Mouse (Mus musculus) ES-Bruce4 (cell line): ENCODE measurements around the gene Epha8. TPM values are rescaled to one million over a fixed set of nuclear protein-coding genes. Genes with fewer than 3 reads are reported as not detected.
A peak's percentile ranks its signal among the peaks of the same experiment; 100 is the strongest.

Experiments used
- H3K27ac ChIP-seq: 2 replicates; pipeline ENCODE4 v1.5.1; 2012; ENCODE audit warnings: low read length, inconsistent platforms; ENCODE audit not compliant: insufficient read depth
- H3K27me3 ChIP-seq: 2 replicates; pipeline ENCODE4 v1.6.1; 2012; ENCODE audit warnings: mild to moderate bottlenecking, low read length, inconsistent platforms; ENCODE audit not compliant: control insufficient read depth, poor library complexity, insufficient read depth, severe bottlenecking
- H3K36me3 ChIP-seq: 2 replicates; pipeline ENCODE4 v1.6.1; 2012; ENCODE audit warnings: inconsistent platforms, mild to moderate bottlenecking, low read length, moderate library complexity; ENCODE audit not compliant: control insufficient read depth, poor library complexity, insufficient read depth, severe bottlenecking
- H3K4me1 ChIP-seq: one replicate; pipeline ENCODE4 v1.8.1; 2011; ENCODE audit warnings: low read length; ENCODE audit not compliant: control insufficient read depth, insufficient read depth
- H3K4me3 ChIP-seq: 2 replicates; pipeline ENCODE4 v1.5.1; 2011; ENCODE audit warnings: low read depth, mild to moderate bottlenecking, low read length
- H3K9ac ChIP-seq: 2 replicates; pipeline ENCODE4 v1.6.1; 2012; ENCODE audit warnings: low read depth, mild to moderate bottlenecking, inconsistent platforms; ENCODE audit not compliant: poor library complexity, severe bottlenecking
- H3K9me3 ChIP-seq: replicated peaks from 2 replicates; pipeline ENCODE4 v1.6.1; 2012; ENCODE audit warnings: mild to moderate bottlenecking, low read length, inconsistent platforms; ENCODE audit not compliant: control insufficient read depth, poor library complexity, insufficient read depth, severe bottlenecking
- CTCF ChIP-seq: IDR thresholded peaks from one replicate; pipeline ENCODE4 v1.8.1; 2011; ENCODE audit warnings: low read depth, low read length
- EP300 ChIP-seq: IDR thresholded peaks from 2 replicates; pipeline ENCODE4 v1.6.1; 2011; ENCODE audit warnings: low read depth, low read length; ENCODE audit not compliant: insufficient read depth
- POLR2A ChIP-seq: IDR thresholded peaks from one replicate; pipeline ENCODE4 v1.8.1; 2011; ENCODE audit warnings: low read length; ENCODE audit not compliant: insufficient read depth
- polyA plus RNA-seq: library from polyadenylated mRNA; stranded (reverse); fragments of >200 nt; gene quantifications from 2 replicates; pipeline ENCODE4 v1.2.4, GENCODE M21; 2011; ENCODE audit warnings: low read depth; ENCODE audit not compliant: missing spikeins, insufficient read depth, insufficient read length

Epha8 gene
- polyA plus RNA-seq, 1 experiment = 0.72 TPM

DNA sequence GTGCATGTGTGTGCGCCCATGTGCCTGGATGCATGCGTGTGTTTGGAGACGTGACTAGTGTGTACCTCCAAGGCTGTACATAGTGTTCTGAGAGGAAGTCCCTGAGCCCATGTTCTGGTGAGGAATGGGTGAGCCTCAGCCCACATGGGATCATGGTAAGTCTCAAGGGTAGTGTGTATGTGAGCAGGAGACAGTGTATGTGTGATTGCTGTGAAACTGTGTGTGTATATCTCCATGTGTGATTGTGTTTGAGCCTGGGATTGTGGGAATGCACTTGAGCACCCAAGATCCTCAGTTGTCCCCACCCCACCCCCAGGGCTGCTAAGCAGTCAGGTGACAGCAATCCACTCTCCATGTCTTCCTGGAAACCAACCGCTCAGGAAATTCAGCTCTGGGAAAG, 61.8 kb downstream of the Epha8 start:
- Histone ChIP-seq H3K36me3 (no peaks in the 10 kb centered on the region), H3K4me1 (peaks cover 9% of the 10 kb centered on the region), H3K9me3 (no peaks in the 10 kb centered on the region), H3K4me3 (no peak overlapping the region), H3K27me3 (no peaks in the 10 kb centered on the region), H3K27ac (no peak overlapping the region), H3K9ac (no peak overlapping the region)
- TF ChIP-seq POLR2A (no peak), EP300 (peak; percentile 68)

DNA sequence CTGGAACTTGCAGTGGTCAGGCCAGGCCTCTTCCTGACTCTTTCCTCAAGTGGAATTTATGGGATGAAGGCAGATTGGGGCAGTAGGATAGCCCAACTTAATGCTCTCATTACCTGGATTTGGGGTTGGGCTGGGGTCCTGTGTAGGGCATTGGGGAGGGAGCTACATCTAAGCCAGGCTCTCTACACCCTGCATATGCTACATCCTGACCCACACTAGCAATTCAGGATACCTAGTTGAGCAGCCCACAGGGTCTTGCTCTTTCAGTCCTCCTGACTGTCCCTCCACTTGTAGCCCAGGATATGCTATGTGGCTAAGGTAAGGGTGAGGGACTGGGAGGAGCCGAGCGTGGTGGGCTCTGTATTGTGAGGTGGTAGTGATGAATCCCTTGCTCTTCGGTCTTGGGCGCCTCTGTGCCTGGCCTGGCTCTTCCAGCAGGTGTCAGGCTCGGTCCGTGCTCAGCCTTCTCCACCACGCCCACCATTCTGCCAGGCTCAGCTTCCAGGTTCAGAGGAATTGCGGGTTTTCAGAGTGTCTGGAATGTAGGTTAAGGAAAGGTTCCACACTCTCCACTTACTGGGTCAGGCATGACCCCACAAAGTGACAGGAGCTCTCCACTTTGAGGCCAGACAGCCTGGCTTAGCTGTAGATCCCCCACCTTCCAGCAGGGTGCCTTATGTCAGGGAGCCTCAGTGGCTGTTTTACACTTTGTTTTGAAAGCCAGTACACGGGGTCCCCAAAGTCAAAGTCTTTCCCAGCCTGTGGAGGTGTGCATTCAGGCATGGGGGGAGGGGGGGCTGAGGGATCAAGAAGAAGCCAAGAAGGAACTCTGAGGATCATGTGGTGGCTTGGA, 62.7 kb downstream of the Epha8 start:
- Histone ChIP-seq H3K9me3 (no peaks in the 10 kb centered on the region), H3K4me1 (peaks cover 9% of the 10 kb centered on the region), H3K9ac (no peak overlapping the region), H3K27me3 (no peaks in the 10 kb centered on the region), H3K4me3 (no peak overlapping the region), H3K36me3 (no peaks in the 10 kb centered on the region), H3K27ac (no peak overlapping the region)
- TF ChIP-seq EP300 (no peak), CTCF (peak; percentile 94)

DNA sequence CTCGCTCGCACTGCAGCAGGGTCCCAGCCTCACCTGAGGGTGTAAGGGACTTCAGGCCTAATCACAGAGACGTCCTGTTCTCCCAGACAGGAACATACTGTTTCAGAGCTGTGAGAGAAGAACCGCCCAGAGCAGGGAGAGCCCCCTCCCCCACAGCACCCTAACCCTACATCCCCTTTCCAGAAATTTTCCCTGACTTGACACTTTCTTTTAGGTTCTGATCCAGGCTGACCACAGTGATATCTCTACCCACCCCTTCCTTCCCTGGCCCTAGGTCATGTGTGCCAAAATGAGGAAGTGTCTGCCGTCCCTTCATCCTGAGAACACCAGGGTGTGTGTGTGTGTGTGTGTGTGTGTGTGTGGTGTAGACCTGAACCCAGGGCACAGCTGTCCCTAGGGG, 63.8 kb downstream of the Epha8 start, which contains the start of gene C1qc:
Gene C1qc, minus strand, starts transcription at position 255 of the 400 bp plus-strand sequence.
- no peak within 1 kb of the TSS for H3K9ac ChIP-seq
- no peak within 1 kb of the TSS for H3K27ac ChIP-seq
- no peaks in the 10 kb centered on the region for H3K9me3 ChIP-seq
- H3K27me3 ChIP-seq = no peaks in the 10 kb centered on the region
- H3K36me3 ChIP-seq = no peaks in the 10 kb centered on the region
- no peak within 1 kb of the TSS for H3K4me3 ChIP-seq
- H3K4me1 ChIP-seq = peaks cover 4% of the 10 kb centered on the region
- TF ChIP-seq POLR2A (no peak), EP300 (no peak), CTCF (no peak)

DNA sequence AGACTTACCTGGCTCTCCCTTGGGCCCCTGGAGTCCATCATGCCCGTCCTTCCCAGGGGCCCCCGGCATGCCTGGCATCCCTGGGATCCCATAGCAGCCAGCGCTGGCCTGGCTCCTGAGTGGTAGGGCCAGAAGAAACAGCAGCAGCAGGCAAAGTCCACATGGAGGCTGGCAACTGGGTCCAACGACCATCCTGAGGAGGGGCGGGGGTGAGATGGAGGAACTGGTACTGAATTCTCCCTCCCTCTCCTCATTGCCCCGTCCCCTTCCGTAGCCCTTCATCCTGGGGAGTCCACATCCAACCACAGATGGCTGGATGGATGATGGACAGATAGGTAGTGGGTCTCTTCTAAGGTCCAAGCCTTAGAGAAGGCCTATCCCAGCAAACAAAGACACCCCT, 64.2 kb downstream of the Epha8 start:
- Histone ChIP-seq H3K27me3 (no peaks in the 10 kb centered on the region), H3K4me3 (no peak overlapping the region), H3K9ac (no peak overlapping the region), H3K4me1 (peaks cover 4% of the 10 kb centered on the region), H3K27ac (no peak overlapping the region), H3K36me3 (no peaks in the 10 kb centered on the region), H3K9me3 (no peaks in the 10 kb centered on the region)
- TF ChIP-seq POLR2A = no peak
- TF ChIP-seq CTCF = no peak
- no peak for TF ChIP-seq EP300

DNA sequence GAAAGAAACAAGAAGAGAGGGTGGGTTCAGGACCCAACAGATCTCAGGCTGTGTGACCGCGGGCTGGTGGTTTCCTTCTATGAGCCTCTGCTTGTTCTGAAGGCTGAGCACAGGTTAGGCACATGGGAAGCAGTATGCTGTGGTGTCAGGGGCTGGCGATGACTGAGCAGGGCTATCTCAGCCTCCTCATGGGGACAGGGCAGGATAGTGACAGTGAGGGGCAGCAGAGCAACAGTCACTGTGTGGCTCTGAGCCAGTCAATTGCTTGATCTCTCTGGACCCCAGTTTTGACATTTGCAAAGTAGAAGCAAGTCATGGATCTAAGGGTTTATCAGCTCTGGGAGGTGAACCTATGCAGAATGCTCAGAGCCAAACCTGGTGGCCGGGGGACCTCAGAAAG, 65.5 kb downstream of the Epha8 start:
- TF ChIP-seq EP300 = no peak
- H3K27ac ChIP-seq = no peak overlapping the region
- H3K36me3 ChIP-seq = no peaks in the 10 kb centered on the region
- H3K9me3 ChIP-seq = no peaks in the 10 kb centered on the region
- H3K4me3 ChIP-seq = no peak overlapping the region
- no peaks in the 10 kb centered on the region for H3K27me3 ChIP-seq
- no peak overlapping the region for H3K9ac ChIP-seq
- peaks cover 4% of the 10 kb centered on the region for H3K4me1 ChIP-seq

DNA sequence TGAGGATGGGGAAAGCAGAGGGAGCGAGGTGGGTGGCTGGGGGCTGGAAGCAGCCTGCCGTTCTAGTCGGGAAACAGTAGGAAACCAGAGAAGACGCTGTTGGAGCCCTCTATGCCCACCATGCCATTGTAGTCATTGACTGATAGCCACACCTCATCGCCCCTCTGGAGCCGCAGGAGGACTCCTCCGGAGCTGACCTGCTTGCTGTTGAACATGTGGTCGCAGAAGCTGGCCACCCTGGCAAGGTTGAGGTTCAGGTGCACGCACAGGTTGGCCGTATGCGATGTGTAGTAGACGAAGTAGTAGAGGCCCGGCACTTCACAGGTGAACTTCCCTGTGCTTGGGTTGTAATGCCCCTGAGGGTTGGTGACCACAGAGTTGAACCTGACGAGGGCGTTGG, 66.6 kb downstream of the Epha8 start:
- Histone ChIP-seq H3K9ac (no peak overlapping the region), H3K27ac (no peak overlapping the region), H3K36me3 (no peaks in the 10 kb centered on the region), H3K27me3 (no peaks in the 10 kb centered on the region), H3K4me1 (peaks cover 4% of the 10 kb centered on the region), H3K9me3 (no peaks in the 10 kb centered on the region), H3K4me3 (no peak overlapping the region)
- TF ChIP-seq POLR2A = no peak
- TF ChIP-seq EP300 = no peak
